Mouse (Mus musculus) MEL (cell line): ENCODE results near the gene Dgkg. TPM values are rescaled to one million over a fixed set of nuclear protein-coding genes. Genes with fewer than 3 reads are reported as not detected.

Experiments used
- DNase-seq: peaks from one replicate; pipeline ENCODE4 v3.0.0; 2011; ENCODE audit warnings: low read depth, low spot score
- H3K27ac ChIP-seq: 2 replicates; pipeline ENCODE4 v1.5.1; 2012; ENCODE audit warnings: low read depth, mild to moderate bottlenecking, control low read depth, low read length, moderate library complexity; ENCODE audit not compliant: control insufficient read depth
- H3K27me3 ChIP-seq, 2 experiments: fragments of 150-350 bp in 1 of 2; sonication (generic) in 1 of 2; 2 replicates each; pipeline ENCODE4 v1.6.1; 2012; ENCODE audit warnings: low read length in 2 of 2, mild to moderate bottlenecking in 2 of 2, improper control_type of control experiment in 1 of 2, moderate library complexity in 1 of 2; ENCODE audit not compliant: insufficient read depth in 2 of 2, control insufficient read depth in 1 of 2
- H3K36me3 ChIP-seq, 2 experiments: 2 replicates each; pipeline ENCODE4 v1.6.1; 2012 to 2014; ENCODE audit warnings: low read length in 2 of 2, improper control_type of control experiment in 1 of 2, inconsistent platforms in 1 of 2, mild to moderate bottlenecking in 1 of 2; ENCODE audit not compliant: insufficient read depth in 2 of 2, control insufficient read depth in 1 of 2
- H3K4me1 ChIP-seq, 2 experiments: fragments of 150-350 bp in 1 of 2; sonication (generic) in 1 of 2; 2 replicates each; pipeline ENCODE4 v1.6.1; 2012; ENCODE audit warnings: low read length in 2 of 2, improper control_type of control experiment in 1 of 2, mild to moderate bottlenecking in 1 of 2; ENCODE audit not compliant: insufficient read depth in 2 of 2, control insufficient read depth in 1 of 2
- H3K4me3 ChIP-seq, 2 experiments: fragments of 150-350 bp in 1 of 2; sonication (generic) in 1 of 2; 2 replicates each; pipeline ENCODE4 v1.5.1; 2012; ENCODE audit warnings: low read depth in 2 of 2, low read length in 2 of 2, mild to moderate bottlenecking in 2 of 2, moderate library complexity in 2 of 2, control low read depth in 1 of 2, improper control_type of control experiment in 1 of 2; ENCODE audit not compliant: control insufficient read depth in 1 of 2, insufficient read depth in 1 of 2
- H3K79me2 ChIP-seq: 2 replicates; pipeline ENCODE4 v1.6.1; 2012; ENCODE audit warnings: mild to moderate bottlenecking, low read length, moderate library complexity; ENCODE audit not compliant: control insufficient read depth, poor library complexity, insufficient read depth
- H3K9ac ChIP-seq: 2 replicates; pipeline ENCODE4 v1.6.1; 2012; ENCODE audit warnings: low read depth, mild to moderate bottlenecking, control low read depth, low read length, moderate library complexity; ENCODE audit not compliant: control insufficient read depth, poor library complexity, severe bottlenecking
- H3K9me3 ChIP-seq: fragments of 150-350 bp; sonication (generic); replicated peaks from 2 replicates; pipeline ENCODE4 v1.6.1; 2012; ENCODE audit warnings: mild to moderate bottlenecking, low read length, improper control_type of control experiment, moderate library complexity; ENCODE audit not compliant: insufficient read depth
- BHLHE40 ChIP-seq: IDR thresholded peaks from 2 replicates; pipeline ENCODE4 v1.6.1; 2012; ENCODE audit warnings: low read depth, mild to moderate bottlenecking, inconsistent platforms, low read length, improper control_type of control experiment, borderline replicate concordance
- E2F4 ChIP-seq: IDR thresholded peaks from 2 replicates; pipeline ENCODE4 v1.6.1; 2011; ENCODE audit warnings: low read depth, low read length, improper control_type of control experiment, borderline replicate concordance
- ELF1 ChIP-seq: IDR thresholded peaks from 2 replicates; pipeline ENCODE4 v1.6.1; 2014; ENCODE audit warnings: low read depth, mild to moderate bottlenecking, inconsistent platforms, low read length, improper control_type of control experiment, moderate library complexity
- GABPA ChIP-seq: IDR thresholded peaks from 2 replicates; pipeline ENCODE4 v1.6.1; 2012; ENCODE audit warnings: low read depth, mild to moderate bottlenecking, inconsistent platforms, low read length, improper control_type of control experiment, moderate library complexity
- GATA1 ChIP-seq: IDR thresholded peaks from 2 replicates; pipeline ENCODE4 v1.6.1; 2011; ENCODE audit warnings: low read depth, low read length, improper control_type of control experiment
- JUND ChIP-seq: IDR thresholded peaks from 2 replicates; pipeline ENCODE4 v1.6.1; 2011; ENCODE audit warnings: low read depth, mild to moderate bottlenecking, improper control_type of control experiment, low read length
- MAFK ChIP-seq: IDR thresholded peaks from 2 replicates; pipeline ENCODE4 v1.6.1; 2011; ENCODE audit warnings: low read depth, mild to moderate bottlenecking, low read length, improper control_type of control experiment, borderline replicate concordance
- MAX ChIP-seq: IDR thresholded peaks from 2 replicates; pipeline ENCODE4 v1.6.1; 2011; ENCODE audit warnings: low read length, improper control_type of control experiment
- MAZ ChIP-seq: IDR thresholded peaks from 2 replicates; pipeline ENCODE4 v1.6.1; 2012; ENCODE audit warnings: low read depth, mild to moderate bottlenecking, inconsistent platforms, low read length, improper control_type of control experiment
- MXI1 ChIP-seq: IDR thresholded peaks from 2 replicates; pipeline ENCODE4 v1.6.1; 2011; ENCODE audit warnings: mild to moderate bottlenecking, low read depth, low read length, improper control_type of control experiment
- MYB ChIP-seq: IDR thresholded peaks from 2 replicates; pipeline ENCODE4 v1.6.1; 2011; ENCODE audit warnings: mild to moderate bottlenecking, low read depth, low read length, improper control_type of control experiment
- MYC ChIP-seq: IDR thresholded peaks from 2 replicates; pipeline ENCODE4 v1.6.1; 2011; ENCODE audit warnings: low read depth, mild to moderate bottlenecking, low read length, improper control_type of control experiment, moderate library complexity
- POLR2A ChIP-seq, 2 experiments: IDR thresholded peaks; 2 replicates each; pipeline ENCODE4 v1.6.1; 2011 to 2012; ENCODE audit warnings: low read length in 2 of 2, mild to moderate bottlenecking in 2 of 2, control low read depth in 1 of 2, improper control_type of control experiment in 1 of 2, low read depth in 1 of 2, moderate library complexity in 1 of 2; ENCODE audit not compliant: control insufficient read depth in 1 of 2, insufficient read depth in 1 of 2, poor library complexity in 1 of 2
- RCOR1 ChIP-seq: IDR thresholded peaks from 2 replicates; pipeline ENCODE4 v1.6.1; 2012; ENCODE audit warnings: low read depth, mild to moderate bottlenecking, inconsistent platforms, low read length, improper control_type of control experiment
- SIN3A ChIP-seq: IDR thresholded peaks from 2 replicates; pipeline ENCODE4 v1.6.1; 2012; ENCODE audit warnings: low read length, improper control_type of control experiment, inconsistent platforms
- SMC3 ChIP-seq: IDR thresholded peaks from 2 replicates; pipeline ENCODE4 v1.6.1; 2011; ENCODE audit warnings: low read depth, low read length, improper control_type of control experiment
- TAL1 ChIP-seq: IDR thresholded peaks from 2 replicates; pipeline ENCODE4 v1.6.1; 2012; ENCODE audit warnings: mild to moderate bottlenecking, inconsistent platforms, low read length, moderate library complexity, mixed read lengths
- TBP ChIP-seq: IDR thresholded peaks from 2 replicates; pipeline ENCODE4 v1.8.0; 2011; ENCODE audit warnings: low read depth, low read length, improper control_type of control experiment
- TCF12 ChIP-seq: IDR thresholded peaks from 2 replicates; pipeline ENCODE4 v1.6.1; 2014; ENCODE audit warnings: low read depth, mild to moderate bottlenecking, inconsistent platforms, low read length, improper control_type of control experiment, moderate library complexity
- ZC3H11A ChIP-seq: IDR thresholded peaks from 2 replicates; pipeline ENCODE4 v1.6.1; 2012; ENCODE audit warnings: low read depth, mild to moderate bottlenecking, inconsistent platforms, low read length, improper control_type of control experiment
- ZMIZ1 ChIP-seq: IDR thresholded peaks from 2 replicates; pipeline ENCODE4 v1.6.1; 2012; ENCODE audit warnings: low read depth, mild to moderate bottlenecking, inconsistent platforms, low read length, improper control_type of control experiment, moderate library complexity
- polyA plus RNA-seq, 2 experiments: library from polyadenylated mRNA; stranded (reverse) in 1 of 2; unstranded in 1 of 2; fragments of >175 nt in 1 of 2; fragments of >200 nt in 1 of 2; gene quantifications; 2 replicates each; pipeline versions ENCODE4 v1.2.1 to v1.2.4; 2012; ENCODE audit warnings: low replicate concordance in 2 of 2, low read depth in 1 of 2; ENCODE audit not compliant: insufficient read length in 2 of 2, insufficient read depth in 1 of 2, missing spikeins in 1 of 2
- total RNA-seq: library from RNA; depleted of rRNA; stranded (reverse); fragments of 300-350 nt; gene quantifications from 2 replicates; pipeline ENCODE4 v1.2.3, GENCODE M21; 2012

Gene Dgkg
- total and polyA plus RNA-seq, 3 experiments: not detected

GRCm38 (mm10) chr16:22642054-22642453 is 15.0 kb downstream of the Dgkg start:
- H3K27ac ChIP-seq: no peak overlapping the region
- TF ChIP-seq MAX (no peak), GATA1 (no peak)
- TF ChIP-seq, all 39 proteins: peak for 0
- Histone ChIP-seq H3K9me3 (no peaks in the 10 kb centered on the region), H3K36me3 (no peaks in the 10 kb centered on the region), H3K79me2 (no peaks in the 10 kb centered on the region), H3K9ac (no peak overlapping the region), H3K27me3 (no peaks in the 10 kb centered on the region), H3K4me3 (no peak overlapping the region), H3K4me1 (no peaks in the 10 kb centered on the region)
- no peak for DNase-seq

GRCm38 (mm10) chr16:22641588-22641987 is 15.4 kb downstream of the Dgkg start:
- Histone ChIP-seq H3K9me3 (no peaks in the 10 kb centered on the region), H3K4me3 (no peak overlapping the region), H3K27me3 (no peaks in the 10 kb centered on the region), H3K36me3 (no peaks in the 10 kb centered on the region)
- TF ChIP-seq MYC (no peak), ZC3H11A (no peak), TCF12 (no peak), SMC3 (no peak)
- TF ChIP-seq, all 39 proteins: peak for 0
- H3K9ac ChIP-seq: no peak overlapping the region
- DNase-seq: no peak
- H3K79me2 ChIP-seq: no peaks in the 10 kb centered on the region
- no peaks in the 10 kb centered on the region for H3K4me1 ChIP-seq
- H3K27ac ChIP-seq: no peak overlapping the region

GRCm38 (mm10) chr16:22637311-22637710 is 19.7 kb downstream of the Dgkg start:
- Histone ChIP-seq H3K36me3 (no peaks in the 10 kb centered on the region), H3K79me2 (no peaks in the 10 kb centered on the region), H3K4me1 (no peaks in the 10 kb centered on the region), H3K4me3 (no peak overlapping the region), H3K27me3 (no peaks in the 10 kb centered on the region), H3K27ac (no peak overlapping the region), H3K9me3 (no peaks in the 10 kb centered on the region), H3K9ac (no peak overlapping the region)
- DNase-seq: no peak
- TF ChIP-seq SIN3A (no peak), BHLHE40 (no peak), TAL1 (no peak), MAFK (no peak), POLR2A (IDR thresholded peaks at IDR 0.05; ENCODE audit: control insufficient read depth in 1 of 2, insufficient read depth in 1 of 2, low read depth in 1 of 2, low read length in 2 of 2, poor library complexity in 1 of 2) (no peak), E2F4 (no peak), MXI1 (no peak), GABPA (no peak), MYB (no peak), TBP (no peak), ELF1 (no peak), JUND (no peak), MAZ (no peak), RCOR1 (no peak), ZMIZ1 (no peak), TCF12 (no peak)
